In the genomic region with DNA sequence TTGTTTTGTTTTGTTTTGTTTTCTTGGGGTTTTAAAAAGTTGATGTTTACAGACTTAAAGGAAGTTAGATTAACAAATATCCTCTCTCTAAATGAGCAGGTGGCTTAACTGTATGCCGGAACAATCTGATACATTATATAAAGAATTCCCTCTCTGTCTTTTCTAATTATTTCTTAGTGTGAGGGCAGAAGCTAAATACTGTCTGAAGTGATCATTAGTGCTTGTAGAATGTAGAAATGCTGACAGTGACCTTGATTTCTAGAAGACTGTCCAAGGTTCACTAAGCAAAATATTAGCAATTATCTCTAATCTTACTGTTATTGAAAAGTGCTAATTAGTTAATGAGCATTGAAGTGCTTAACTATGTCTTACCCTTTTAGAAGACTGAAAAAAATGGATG, we compare ENCODE assay signal across 23 mouse cellular contexts.
DNase-seq lines count a peak whose midpoint lies in the region; ATAC-seq lines count a peak whose summit lies in the region.
"Had no signal": no experiment of that assay in that cellular context is flagged by ENCODE, and none has a peak within 500 bp of the region (broad histone marks: within the 10 kb centered on the region; RNA-seq: fewer than 3 reads in every experiment).

No protein-coding gene starts in this region.

- ATAC-seq in intestine, embryonic 15.5 days = no peak
- ATAC-seq: activated CD4-positive, CD25-positive, alpha-beta regulatory T cell, adult 4 months; CD4-positive, CD25-positive, alpha-beta regulatory T cell, adult 4 months; Patski had no signal

- H3K4me1 ChIP-seq in intestine, embryonic 15.5 days (replicated peaks) = no peaks in the 10 kb centered on the region

- no peak overlapping the region for H3K9ac ChIP-seq in intestine, embryonic 15.5 days

- H3K9me3 ChIP-seq in intestine, embryonic 15.5 days = no peaks in the 10 kb centered on the region
- H3K9me3 ChIP-seq: G1E had no signal

- no peak overlapping the region for H3K4me3 ChIP-seq in intestine, embryonic 15.5 days (replicated peaks)

- DNase-seq in Muller cell, postnatal 12 days (ENCODE audit: inconsistent ontology term) = peak; percentile 37
- peak; percentile 77 for DNase-seq in retina, embryonic 14.5 days (ENCODE audit: low spot score)
- DNase-seq in retina, postnatal 1 day = peak; percentile 84
- DNase-seq in right cerebral cortex, postnatal 4 days = no peak
- no peak for DNase-seq in c-Kit-positive CD71-positive TER-119-positive erythroid progenitor cells, embryonic 14.5 days (ENCODE audit: low spot score)
- DNase-seq: adrenal gland, adult 2 months; adrenal gland, adult 8-10 months; adrenal gland, postnatal 10 days; adrenal gland, postnatal 14 days; adrenal gland, postnatal 25 days; adrenal gland, postnatal 36 days; B cell, adult 2 months; cerebellum, adult 11 months; cerebellum, adult 11-12 months; cerebellum, adult 18-20 months; cerebellum, adult 2 months; cerebellum, adult 8-10 months had no signal

- no peaks in the 10 kb centered on the region for H3K27me3 ChIP-seq in intestine, embryonic 15.5 days (replicated peaks)
- H3K27me3 ChIP-seq: CH12.LX, Patski had no signal

- H3K27ac ChIP-seq in intestine, embryonic 15.5 days = no peak overlapping the region

- WGBS in intestine, embryonic 15.5 days = 85% methylated on average over 1 of the region's 1 CpGs

- H3K36me3 ChIP-seq in intestine, embryonic 15.5 days = no peaks in the 10 kb centered on the region
- H3K36me3 ChIP-seq: G1E had no signal

- H3K4me2 ChIP-seq in intestine, embryonic 15.5 days (replicated peaks) = no peak overlapping the region

Comparison
In these comparisons a context has a peak if more than half of its experiments do, and no peak if none do; other contexts are left out.
1. DNase-seq: peak in Muller cell, postnatal 12 days (single experiment), retina, embryonic 14.5 days (single experiment) and retina, postnatal 1 day (single experiment); none in right cerebral cortex, postnatal 4 days (single experiment) and c-Kit-positive CD71-positive TER-119-positive erythroid progenitor cells, embryonic 14.5 days (single experiment).